Mouse (Mus musculus) embryonic facial prominence, embryonic 11.5 days (tissue): ENCODE results near the gene Gna13. TPM values are rescaled to one million over a fixed set of nuclear protein-coding genes. Genes with fewer than 3 reads are reported as not detected.

ENCODE experiments used
- ATAC-seq: fragments of 200-750 bp; cut with Nextera tagmentation; replicated peaks from 2 replicates; pipeline ENCODE4 v1.8.0; 2017; ENCODE audit warnings: low read depth; ENCODE audit not compliant: insufficient number of reproducible peaks, low FRiP score, low TSS enrichment
- DNase-seq: peaks from one replicate; pipeline ENCODE4 v3.0.0-alpha.2; 2015; ENCODE audit warnings: low spot score
- H3K27ac ChIP-seq: fragments of 300-500 bp; sonication (generic); replicated peaks from 2 replicates; pipeline ENCODE4 v1.5.1; 2014; ENCODE audit warnings: mild to moderate bottlenecking, low read depth, low read length, control low read depth
- H3K27me3 ChIP-seq: fragments of 300-500 bp; sonication (generic); 2 replicates; pipeline ENCODE4 v1.6.1; 2014; ENCODE audit warnings: mild to moderate bottlenecking, low read length, moderate library complexity, mixed read lengths; ENCODE audit not compliant: control insufficient read depth, insufficient read depth
- H3K36me3 ChIP-seq: fragments of 300-500 bp; sonication (generic); replicated peaks from 2 replicates; pipeline ENCODE4 v1.6.1; 2014; ENCODE audit warnings: low read depth, mild to moderate bottlenecking, low read length, moderate library complexity, mixed read lengths; ENCODE audit not compliant: control insufficient read depth, insufficient read depth
- H3K4me1 ChIP-seq: fragments of 300-500 bp; sonication (generic); 2 replicates; pipeline ENCODE4 v1.6.1; 2014; ENCODE audit warnings: low read length, mixed read lengths; ENCODE audit not compliant: control insufficient read depth, insufficient read depth
- H3K4me2 ChIP-seq: fragments of 300-500 bp; sonication (generic); 2 replicates; pipeline ENCODE4 v1.6.1; 2014; ENCODE audit warnings: low read depth, mild to moderate bottlenecking, control low read depth, low read length, moderate library complexity
- H3K4me3 ChIP-seq: fragments of 300-500 bp; sonication (generic); 2 replicates; pipeline ENCODE4 v1.5.1; 2014; ENCODE audit warnings: low read depth, low read length, control low read depth
- H3K9ac ChIP-seq: fragments of 300-500 bp; sonication (generic); replicated peaks from 2 replicates; pipeline ENCODE4 v1.6.1; 2014; ENCODE audit warnings: mild to moderate bottlenecking, control low read depth, low read length
- H3K9me3 ChIP-seq: fragments of 300-500 bp; sonication (generic); replicated peaks from 2 replicates; pipeline ENCODE4 v1.6.1; 2016; ENCODE audit warnings: mild to moderate bottlenecking, low read length, inconsistent platforms, mixed read lengths; ENCODE audit not compliant: control insufficient read depth
- WGBS: fragments of 180-500 bp; shearing (Covaris S2); extraction: QIAGEN DNeasy Blood & Tissue Kit; methylation state at CpG from one replicate; pipeline ENCODE4 v1.1.7; 2014; 5-methylcytosine and 5-hydroxymethylcytosine counted together
- polyA plus RNA-seq: library from polyadenylated mRNA; unstranded; fragments of >200 nt; fragmentation: Nextera tagmentation; extraction: Ambion mirVana; gene quantifications from 2 replicates; pipeline ENCODE4 v1.2.1, GENCODE M21; 2014

Gna13 gene
- polyA plus RNA-seq: 20.8 and 20.9 TPM in 2 replicates

GRCm38 (mm10) chr11:109362463-109363190 is at the start of gene Gna13:
Gene Gna13, plus strand, starts transcription at chr11:109362831.
- Histone ChIP-seq H3K4me3 (peak within 1 kb of the TSS; percentile 89), H3K27ac (peak within 1 kb of the TSS; percentile 84), H3K9ac (peak within 1 kb of the TSS; percentile 92), H3K27me3 (no peaks in the 10 kb centered on the region), H3K36me3 (no peaks in the 10 kb centered on the region; the same call in 1 of the 2 replicates), H3K4me2 (peak within 1 kb of the TSS; percentile 78), H3K9me3 (no peaks in the 10 kb centered on the region), H3K4me1 (no peaks in the 10 kb centered on the region)
- DNase-seq (peak; percentile 95), ATAC-seq (peak; percentile 73)
- under 1% methylated on average over 65 of the region's 89 CpGs for WGBS

GRCm38 (mm10) chr11:109316921-109317320 is 45.7 kb upstream of the Gna13 start:
- Histone ChIP-seq H3K9ac (no peak overlapping the region), H3K9me3 (no peaks in the 10 kb centered on the region), H3K4me2 (no peak overlapping the region), H3K4me3 (no peak overlapping the region), H3K4me1 (no peaks in the 10 kb centered on the region), H3K27ac (no peak overlapping the region), H3K27me3 (no peaks in the 10 kb centered on the region), H3K36me3 (no peaks in the 10 kb centered on the region)
- DNase-seq: no peak
- ATAC-seq: no peak
- WGBS: 37% methylated on average over 4 of the region's 4 CpGs

DNA sequence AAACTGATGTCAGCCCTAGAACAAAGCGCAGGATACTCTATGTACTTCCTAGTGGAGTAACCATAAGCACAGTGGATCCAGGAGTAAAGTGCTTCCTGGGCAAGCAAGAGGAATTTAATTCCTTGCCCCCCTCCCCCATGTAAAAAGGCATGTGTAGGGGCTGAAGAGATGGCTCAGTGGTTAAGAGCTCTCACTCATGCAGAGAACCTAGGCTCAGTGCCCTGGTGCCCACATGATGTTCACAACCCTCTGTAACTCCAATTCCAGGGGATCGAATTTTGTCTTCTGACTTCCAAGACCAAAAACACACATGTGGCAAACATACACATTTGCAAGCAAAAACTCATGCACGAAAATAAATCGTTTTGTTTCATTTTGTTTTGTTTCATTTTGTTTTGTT is 43.2 kb upstream of the Gna13 start:
- no peaks in the 10 kb centered on the region for H3K27me3 ChIP-seq
- no peak overlapping the region for H3K4me2 ChIP-seq
- no peaks in the 10 kb centered on the region for H3K9me3 ChIP-seq
- ATAC-seq (no peak), DNase-seq (no peak)
- H3K27ac ChIP-seq: no peak overlapping the region
- no peaks in the 10 kb centered on the region for H3K36me3 ChIP-seq
- H3K4me3 ChIP-seq: no peak overlapping the region
- no peak overlapping the region for H3K9ac ChIP-seq
- no peaks in the 10 kb centered on the region for H3K4me1 ChIP-seq
- WGBS: 81% methylated on average over 4 of the region's 4 CpGs

DNA sequence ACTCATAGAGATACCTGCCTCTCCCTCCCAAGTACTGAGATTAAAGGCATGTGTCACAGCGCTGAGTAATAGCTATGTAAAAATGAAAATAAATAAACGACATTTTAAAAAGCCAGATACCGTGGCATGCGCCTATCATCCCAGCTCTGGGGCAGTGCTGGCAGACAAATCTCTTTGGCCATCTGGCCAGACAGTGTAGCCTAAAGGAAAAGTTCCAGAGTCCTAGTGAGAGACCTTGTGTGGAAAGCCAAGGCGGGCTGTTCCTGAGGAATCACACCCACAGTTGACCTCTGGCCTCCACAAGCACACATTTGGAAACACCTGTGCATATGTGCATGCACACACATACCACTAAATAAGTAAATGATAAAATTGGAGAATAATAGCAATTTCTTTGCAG is 42.7 kb upstream of the Gna13 start:
- H3K27me3 ChIP-seq: no peaks in the 10 kb centered on the region
- WGBS: 76% methylated on average over 5 of the region's 5 CpGs
- no peak overlapping the region for H3K4me2 ChIP-seq
- ATAC-seq (no peak), DNase-seq (no peak)
- H3K4me3 ChIP-seq: no peak overlapping the region
- H3K9ac ChIP-seq: no peak overlapping the region
- no peaks in the 10 kb centered on the region for H3K36me3 ChIP-seq
- H3K27ac ChIP-seq: no peak overlapping the region
- H3K4me1 ChIP-seq: no peaks in the 10 kb centered on the region
- no peaks in the 10 kb centered on the region for H3K9me3 ChIP-seq

- ATAC-seq (no peak), DNase-seq (no peak)
- Histone ChIP-seq H3K27ac (no peak overlapping the region), H3K9ac (no peak overlapping the region; the same call in 1 of the 2 replicates), H3K4me3 (no peak overlapping the region), H3K4me1 (no peaks in the 10 kb centered on the region), H3K27me3 (no peaks in the 10 kb centered on the region), H3K9me3 (no peaks in the 10 kb centered on the region), H3K4me2 (no peak overlapping the region), H3K36me3 (no peaks in the 10 kb centered on the region)
- 57% methylated on average over 8 of the region's 8 CpGs for WGBS
These were observed 42.2 kb upstream of the Gna13 start for GRCm38 (mm10) chr11:109320361-109320933.

GRCm38 (mm10) chr11:109326270-109326669 is 36.4 kb upstream of the Gna13 start:
- no peak overlapping the region for H3K4me3 ChIP-seq
- WGBS: 75% methylated on average over 13 of the region's 13 CpGs

GRCm38 (mm10) chr11:109327381-109327780 is 35.2 kb upstream of the Gna13 start:
- H3K9me3 ChIP-seq: no peaks in the 10 kb centered on the region
- H3K27me3 ChIP-seq: no peaks in the 10 kb centered on the region
- 28% methylated on average over 3 of the region's 3 CpGs for WGBS
- no peaks in the 10 kb centered on the region for H3K36me3 ChIP-seq
- H3K4me3 ChIP-seq: no peak overlapping the region
- DNase-seq (no peak), ATAC-seq (no peak)
- H3K4me1 ChIP-seq: no peaks in the 10 kb centered on the region
- no peak overlapping the region for H3K27ac ChIP-seq
- H3K4me2 ChIP-seq: no peak overlapping the region
- H3K9ac ChIP-seq: no peak overlapping the region

More at GRCm38 (mm10) chr11:109326270-109326669, 36.4 kb upstream of the Gna13 start:
- ATAC-seq: no peak
- Histone ChIP-seq H3K27me3 (no peaks in the 10 kb centered on the region), H3K27ac (no peak overlapping the region), H3K9ac (no peak overlapping the region), H3K4me1 (no peaks in the 10 kb centered on the region), H3K9me3 (no peaks in the 10 kb centered on the region), H3K4me2 (no peak overlapping the region), H3K36me3 (no peaks in the 10 kb centered on the region)
- DNase-seq: no peak

DNA sequence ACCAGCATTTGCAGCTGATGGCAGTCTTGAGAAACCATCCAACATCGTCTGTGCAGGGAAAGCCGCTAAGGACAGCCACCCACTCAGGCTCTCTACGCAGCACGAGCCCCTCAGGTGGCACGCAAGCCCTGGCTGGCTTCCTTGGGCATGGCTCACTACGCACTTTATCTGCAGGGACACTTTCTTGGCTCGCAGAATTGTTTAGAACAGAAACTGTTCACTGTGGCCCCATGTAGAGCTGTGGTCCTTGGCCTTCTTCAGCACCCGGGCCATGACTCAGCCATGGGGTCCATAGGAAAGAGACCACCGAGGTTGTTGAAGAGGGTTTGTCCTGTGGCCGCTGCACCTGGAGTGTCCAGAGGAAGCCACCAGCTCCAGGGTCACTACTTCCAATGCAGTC is 34.7 kb upstream of the Gna13 start:
- no peaks in the 10 kb centered on the region for H3K9me3 ChIP-seq
- DNase-seq (no peak), ATAC-seq (no peak)
- no peak overlapping the region for H3K9ac ChIP-seq
- H3K4me3 ChIP-seq: no peak overlapping the region
- 86% methylated on average over 10 of the region's 10 CpGs for WGBS
- no peaks in the 10 kb centered on the region for H3K36me3 ChIP-seq
- no peaks in the 10 kb centered on the region for H3K27me3 ChIP-seq
- H3K27ac ChIP-seq: no peak overlapping the region
- H3K4me1 ChIP-seq: no peaks in the 10 kb centered on the region
- no peak overlapping the region for H3K4me2 ChIP-seq
